Mouse (Mus musculus) testis, adult 2 months (tissue): ENCODE data around the gene Ntmt1. TPM values are rescaled to one million over a fixed set of nuclear protein-coding genes. Genes with fewer than 3 reads are reported as not detected.

ENCODE experiments used
- H3K27ac ChIP-seq: fragments of 200-500 bp; 2 replicates; pipeline ENCODE4 v1.5.1; 2012; ENCODE audit warnings: low read depth, low read length; ENCODE audit not compliant: control insufficient read depth, insufficient read depth
- H3K27me3 ChIP-seq: fragments of 200-500 bp; 2 replicates; pipeline ENCODE4 v1.6.1; 2012; ENCODE audit warnings: mild to moderate bottlenecking, low read length, moderate library complexity; ENCODE audit not compliant: control insufficient read depth, insufficient read depth
- H3K36me3 ChIP-seq: fragments of 200-500 bp; 2 replicates; pipeline ENCODE4 v1.6.1; 2012; ENCODE audit warnings: mild to moderate bottlenecking, low read length; ENCODE audit not compliant: control insufficient read depth, insufficient read depth
- H3K4me1 ChIP-seq: fragments of 200-500 bp; 2 replicates; pipeline ENCODE4 v1.6.1; 2012; ENCODE audit warnings: low read length; ENCODE audit not compliant: control insufficient read depth, insufficient read depth
- H3K4me3 ChIP-seq: fragments of 200-500 bp; 2 replicates; pipeline ENCODE4 v1.5.1; 2012; ENCODE audit warnings: low read depth, mild to moderate bottlenecking, low read length, moderate library complexity, mixed read lengths; ENCODE audit not compliant: control insufficient read depth
- CTCF ChIP-seq: fragments of 200-500 bp; IDR thresholded peaks from 2 replicates; pipeline ENCODE4 v1.5.1; 2012; ENCODE audit warnings: low read depth, mild to moderate bottlenecking, inconsistent platforms, low read length, moderate library complexity; ENCODE audit not compliant: control insufficient read depth, insufficient read depth, insufficient replicate concordance
- POLR2A ChIP-seq: fragments of 200-500 bp; IDR thresholded peaks from 2 replicates; pipeline ENCODE4 v1.6.1; 2012; ENCODE audit warnings: low read depth, mild to moderate bottlenecking, inconsistent platforms, low read length, moderate library complexity; ENCODE audit not compliant: control insufficient read depth
- polyA plus RNA-seq: library from polyadenylated mRNA; depleted of rRNA; stranded (reverse); fragments of >200 nt; gene quantifications from 2 replicates; pipeline ENCODE4 v1.2.3, GENCODE M21; 2012

Gene Ntmt1
- polyA plus RNA-seq, 1 experiment, result 49.5 TPM

DNA sequence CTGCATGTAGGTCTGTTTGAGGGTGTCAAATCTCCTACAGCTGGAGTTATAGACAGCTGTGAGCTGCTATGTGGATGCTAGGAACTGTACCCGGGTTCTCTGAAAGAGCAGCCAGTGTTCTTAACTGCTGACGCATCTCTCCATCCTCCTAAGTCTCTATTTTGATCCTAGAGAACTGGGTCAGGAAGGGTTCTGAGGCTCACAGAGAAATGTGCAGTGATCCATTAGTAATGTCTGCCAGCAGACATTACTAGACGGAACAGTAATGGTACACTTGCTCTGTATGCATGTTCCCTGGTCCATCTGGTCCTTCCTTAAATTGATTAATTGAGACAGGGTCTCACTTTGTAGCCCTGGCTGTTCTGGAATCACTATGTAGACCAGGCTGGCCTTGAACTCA, 8.2 kb upstream of the Ntmt1 start:
- TF ChIP-seq POLR2A (no peak), CTCF (no peak)
- Histone ChIP-seq H3K27me3 (no peaks in the 10 kb centered on the region), H3K4me3 (no peak overlapping the region), H3K27ac (no peak overlapping the region), H3K4me1 (peaks cover 19% of the 10 kb centered on the region), H3K36me3 (no peaks in the 10 kb centered on the region)

DNA sequence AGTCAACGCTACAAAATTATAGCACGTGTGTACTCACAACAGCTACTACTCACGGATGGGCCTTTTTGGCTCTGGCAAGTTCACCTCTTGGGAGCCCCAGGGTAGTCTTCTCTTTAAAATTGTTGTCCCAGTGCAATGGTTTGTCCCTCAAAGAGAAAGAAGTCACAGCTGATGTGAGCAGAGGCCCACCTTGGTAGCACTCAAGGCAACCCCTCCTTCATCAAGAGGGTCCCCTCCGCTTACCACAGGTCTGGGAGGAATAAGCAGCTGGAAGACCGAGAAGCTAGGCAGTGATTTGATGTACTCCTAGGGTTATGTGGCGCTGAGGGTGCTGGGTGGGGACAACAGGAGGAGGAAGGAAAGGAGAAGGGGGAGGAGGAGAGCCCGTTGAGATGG, 7.0 kb upstream of the Ntmt1 start:
- TF ChIP-seq CTCF (no peak), POLR2A (no peak; the same call in 1 of the 2 replicates)
- no peaks in the 10 kb centered on the region for H3K27me3 ChIP-seq
- H3K36me3 ChIP-seq, result no peaks in the 10 kb centered on the region
- H3K4me1 ChIP-seq, result peaks cover 18% of the 10 kb centered on the region
- H3K27ac ChIP-seq, result no peak overlapping the region
- H3K4me3 ChIP-seq, result peak overlapping the region; percentile 74

DNA sequence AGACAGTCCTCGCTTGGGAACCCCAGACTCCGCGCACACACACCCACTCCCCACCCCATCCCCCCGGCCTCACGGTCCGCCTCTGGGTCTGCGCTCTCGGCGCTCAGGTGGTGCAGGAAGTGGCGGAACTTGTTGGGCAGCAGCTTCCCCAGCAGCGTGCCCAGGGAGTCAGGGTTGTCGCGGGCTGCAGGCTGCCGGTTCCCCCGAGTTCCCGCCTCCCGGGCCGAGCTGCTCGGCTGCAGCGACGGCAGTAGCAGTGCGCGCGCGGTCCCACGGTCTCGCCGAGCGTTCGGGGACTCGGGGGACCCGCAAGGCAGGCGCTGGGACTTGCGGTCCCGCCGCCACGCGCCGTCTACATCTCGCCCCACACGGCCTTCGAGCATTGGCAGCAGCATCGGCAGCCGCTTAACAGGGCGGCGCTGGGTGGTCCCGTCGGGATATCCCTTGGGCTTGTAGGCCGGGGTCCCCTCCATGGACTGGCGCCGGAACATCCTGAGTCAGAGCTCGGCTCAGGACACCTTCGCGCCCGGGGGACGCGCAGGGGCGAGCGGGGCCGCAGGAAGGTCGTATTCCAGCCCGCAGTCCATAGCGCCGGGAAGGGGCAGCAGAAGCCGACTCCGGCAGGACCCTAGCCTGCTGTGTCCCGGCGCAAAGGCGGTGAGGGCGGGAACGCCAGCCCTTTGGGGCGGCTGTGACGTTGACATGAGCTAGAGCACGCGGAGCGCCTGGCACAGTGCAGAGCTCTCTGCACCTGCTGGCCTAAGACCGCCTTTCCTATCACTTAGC, 6.4 kb upstream of the Ntmt1 start:
- peak; percentile 47; the same call in 1 of the 2 replicates for TF ChIP-seq POLR2A
- no peak for TF ChIP-seq CTCF
- Histone ChIP-seq H3K36me3 (no peaks in the 10 kb centered on the region), H3K4me1 (peaks cover 13% of the 10 kb centered on the region), H3K27ac (no peak overlapping the region), H3K4me3 (peak overlapping the region; percentile 74), H3K27me3 (no peaks in the 10 kb centered on the region)

DNA sequence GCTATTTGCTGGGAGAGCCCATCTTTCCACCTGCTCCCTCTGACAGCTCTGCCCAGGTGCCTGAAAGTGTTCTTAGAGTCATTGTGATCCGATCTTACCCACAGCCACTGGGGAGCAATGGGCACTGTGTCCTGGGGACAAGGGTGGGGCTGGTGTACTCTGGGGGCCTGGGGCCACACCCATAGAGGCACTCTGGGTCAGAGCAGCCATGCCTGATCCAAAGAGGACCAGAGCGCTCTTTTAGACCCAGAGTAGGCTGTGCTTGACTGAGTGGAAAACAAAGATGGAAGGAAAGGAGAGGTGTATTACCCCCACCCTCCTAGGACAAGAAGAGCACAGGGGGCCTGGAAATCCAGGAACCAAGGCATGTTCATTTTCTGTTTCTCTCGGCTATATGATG, 4.0 kb upstream of the Ntmt1 start, which contains the start of gene 1700001O22Rik:
1700001O22Rik (minus strand) TSS at position 58 of the 400 bp plus-strand sequence.
- H3K4me1 ChIP-seq, result peaks cover 10% of the 10 kb centered on the region
- H3K36me3 ChIP-seq, result no peaks in the 10 kb centered on the region
- TF ChIP-seq POLR2A, result no peak; the same call in 1 of the 2 replicates
- no peak for TF ChIP-seq CTCF
- peak within 1 kb of the TSS; percentile 74 for H3K4me3 ChIP-seq
- H3K27ac ChIP-seq, result no peak within 1 kb of the TSS
- H3K27me3 ChIP-seq, result no peaks in the 10 kb centered on the region

DNA sequence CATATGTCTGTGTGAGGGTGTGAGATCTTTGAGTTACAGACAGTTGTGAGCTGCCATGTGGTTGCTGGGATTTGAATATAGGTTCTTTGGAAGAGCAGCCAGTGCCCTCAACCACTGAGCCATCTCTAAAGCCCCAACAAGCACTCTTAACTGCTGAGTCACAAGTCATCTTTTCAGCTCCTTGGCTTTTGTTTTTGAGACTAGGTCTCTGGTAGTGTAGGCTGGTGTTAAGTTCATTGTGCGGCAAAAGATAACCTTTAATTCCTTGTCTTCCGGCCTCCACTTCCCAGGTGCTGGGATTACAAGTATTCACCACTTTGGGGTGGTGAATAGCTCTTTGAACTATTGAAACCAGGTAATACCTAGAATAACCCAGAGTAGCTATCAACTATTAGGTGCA, 1.6 kb upstream of the Ntmt1 start:
- Histone ChIP-seq H3K27me3 (no peaks in the 10 kb centered on the region), H3K27ac (no peak overlapping the region), H3K36me3 (no peaks in the 10 kb centered on the region; the same call in 1 of the 2 replicates), H3K4me3 (peak overlapping the region; percentile 96), H3K4me1 (peaks cover 13% of the 10 kb centered on the region)
- TF ChIP-seq POLR2A (no peak), CTCF (no peak)

DNA sequence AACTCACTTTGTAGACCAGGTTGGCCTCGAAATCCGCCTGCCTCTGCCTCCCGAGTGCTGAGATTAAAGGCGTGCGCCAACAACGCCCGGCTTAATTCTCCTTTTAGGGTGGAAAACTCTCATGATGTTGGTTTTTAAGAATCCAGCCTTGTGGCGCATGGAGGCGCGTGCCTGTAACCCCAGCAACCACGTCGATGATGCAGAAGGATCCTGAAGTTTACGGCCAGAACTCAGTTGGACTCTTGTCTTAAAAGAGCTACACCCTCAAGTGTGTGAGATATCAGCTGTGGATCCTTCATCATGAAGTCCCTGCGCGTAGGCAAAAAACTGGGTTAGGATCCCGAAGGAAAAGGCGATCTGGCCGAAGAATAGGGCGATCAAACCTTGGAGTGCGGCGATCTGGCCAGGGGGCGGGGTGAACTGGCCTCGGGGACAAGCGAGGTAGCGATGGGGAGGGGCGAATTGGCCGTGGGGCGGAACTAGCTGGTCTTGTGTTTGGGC, 429 bp upstream of the Ntmt1 start:
- Histone ChIP-seq H3K36me3 (no peaks in the 10 kb centered on the region; the same call in 1 of the 2 replicates), H3K4me1 (peaks cover 7% of the 10 kb centered on the region; the same call in 1 of the 2 replicates), H3K27ac (peak overlapping the region; percentile 97), H3K27me3 (no peaks in the 10 kb centered on the region), H3K4me3 (peak overlapping the region; percentile 96)
- TF ChIP-seq CTCF (no peak), POLR2A (no peak)

DNA sequence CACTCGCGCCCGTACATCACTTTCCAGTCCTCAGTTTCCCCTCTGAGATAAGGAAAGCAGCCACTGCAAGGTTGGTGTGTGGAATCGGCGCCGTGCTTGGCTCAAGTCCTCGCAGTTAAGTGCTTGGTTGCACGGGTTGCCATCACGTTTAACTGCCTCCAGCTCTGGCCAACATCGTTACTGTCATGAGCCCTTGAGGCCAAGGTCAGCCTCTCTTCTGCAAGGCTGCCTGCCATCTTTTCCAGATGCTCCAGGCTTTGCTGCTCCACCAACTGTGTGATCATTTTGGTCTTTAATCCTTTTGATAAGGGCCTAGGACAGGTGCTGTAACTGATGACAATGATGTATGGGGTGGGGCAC, 650 bp downstream of the Ntmt1 start:
- Histone ChIP-seq H3K27ac (peak overlapping the region; percentile 97), H3K4me3 (peak overlapping the region; percentile 96), H3K27me3 (no peaks in the 10 kb centered on the region), H3K36me3 (no peaks in the 10 kb centered on the region; the same call in 1 of the 2 replicates), H3K4me1 (peaks cover 7% of the 10 kb centered on the region; the same call in 1 of the 2 replicates)
- TF ChIP-seq POLR2A (no peak), CTCF (no peak)

DNA sequence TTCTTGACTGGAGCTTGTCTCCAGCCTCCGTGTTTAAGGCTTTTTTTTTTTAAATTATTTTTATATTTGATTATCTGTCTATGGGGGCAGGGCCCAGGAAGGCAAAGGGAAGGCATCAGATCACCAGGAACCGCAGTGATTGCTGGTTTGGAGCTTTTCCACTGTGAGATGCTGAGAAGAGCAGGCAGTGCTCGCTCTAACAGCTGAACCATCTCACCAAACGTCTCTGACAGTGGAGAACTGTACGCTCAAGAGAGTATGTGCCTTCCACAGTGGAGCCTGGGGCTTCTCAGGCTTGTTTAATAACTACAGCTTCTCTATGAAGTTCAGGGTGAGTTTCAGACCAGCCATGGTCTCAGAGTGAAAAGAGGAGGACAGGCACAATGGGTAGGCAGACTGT, 1.9 kb downstream of the Ntmt1 start:
- H3K27me3 ChIP-seq, result no peaks in the 10 kb centered on the region
- H3K4me3 ChIP-seq, result peak overlapping the region; percentile 73
- no peaks in the 10 kb centered on the region; the same call in 1 of the 2 replicates for H3K36me3 ChIP-seq
- TF ChIP-seq POLR2A, result no peak
- TF ChIP-seq CTCF, result no peak
- peaks cover 7% of the 10 kb centered on the region; the same call in 1 of the 2 replicates for H3K4me1 ChIP-seq
- H3K27ac ChIP-seq, result no peak overlapping the region; the same call in 1 of the 2 replicates
